Mouse (Mus musculus) thymus, postnatal 14 days (tissue): ENCODE measurements around the gene Noto.

Experiments
- DNase-seq: peaks from one replicate; pipeline ENCODE4 v3.0.0; 2021

Gene Noto

DNA sequence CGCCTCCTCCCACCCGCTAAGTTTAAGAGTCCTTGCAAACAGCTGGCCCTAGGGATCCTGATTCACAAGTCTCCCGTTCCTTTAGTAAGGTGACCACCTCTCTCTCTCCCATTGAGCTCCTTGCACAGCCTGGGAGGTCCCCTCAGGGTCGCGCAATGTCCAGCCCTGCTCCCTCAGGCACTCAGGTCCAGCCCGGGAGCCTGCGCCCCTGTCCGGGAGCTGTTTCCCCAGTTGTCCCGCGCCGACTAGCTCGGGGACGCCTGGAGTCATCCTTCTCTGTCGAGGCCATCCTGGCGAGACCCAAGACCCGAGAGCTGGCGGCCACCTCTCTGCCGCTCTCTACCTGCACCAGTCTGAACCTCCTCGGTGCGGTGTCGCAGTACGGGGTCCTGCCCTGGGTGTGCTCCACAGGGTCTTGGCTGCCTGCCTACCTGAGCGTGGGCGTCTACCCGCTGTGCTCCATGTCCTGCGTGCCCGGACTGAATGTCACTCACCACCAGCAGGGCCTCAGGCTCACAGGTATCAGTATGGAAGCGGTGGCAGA lies at the start of gene Noto:
Noto (plus strand) TSS at position 51 of the 544 bp plus-strand sequence.
- no peak for DNase-seq

DNA sequence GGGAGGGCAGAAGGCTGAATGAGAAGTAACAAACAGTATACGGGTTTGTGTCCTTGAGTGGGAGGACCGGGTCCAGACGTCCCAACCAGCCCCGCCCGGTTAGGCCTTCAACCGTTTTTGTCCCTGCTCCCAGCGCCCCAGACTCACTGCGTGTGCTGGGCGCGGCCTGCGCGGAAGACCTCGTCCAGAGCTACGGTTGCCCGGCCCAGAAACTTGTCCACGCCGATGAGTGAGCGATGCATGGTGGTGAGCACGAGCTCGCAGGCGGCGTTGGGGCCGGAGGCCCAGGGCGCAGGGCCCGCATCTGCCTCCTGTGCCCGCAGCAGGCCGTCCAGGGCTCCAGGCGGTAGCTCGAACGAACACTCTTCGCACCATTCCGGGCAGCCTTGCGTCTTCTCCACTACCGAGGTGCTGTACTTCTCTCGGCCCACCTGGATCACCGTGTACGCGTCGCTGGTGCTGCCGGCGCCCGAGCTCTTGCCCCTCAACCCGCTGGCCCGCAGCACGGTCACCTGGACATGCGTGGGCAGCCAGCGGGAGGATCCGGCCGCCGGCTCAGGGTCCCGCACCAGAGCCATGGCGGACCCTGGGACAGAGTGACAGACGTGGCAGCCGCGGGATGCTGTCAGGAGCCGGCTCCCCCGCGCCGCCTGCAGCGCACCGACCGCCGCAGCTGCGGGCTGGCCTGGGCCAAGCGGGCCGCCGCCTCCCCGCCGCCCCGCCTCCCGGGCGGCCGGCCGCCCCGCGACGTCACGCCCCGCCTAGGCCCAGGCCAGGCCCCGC lies 49.5 kb upstream of the Noto start, which contains the start of gene Rab11fip5:
Rab11fip5 (minus strand) TSS at position 684 of the 783 bp plus-strand sequence.
- no peak for DNase-seq

DNA sequence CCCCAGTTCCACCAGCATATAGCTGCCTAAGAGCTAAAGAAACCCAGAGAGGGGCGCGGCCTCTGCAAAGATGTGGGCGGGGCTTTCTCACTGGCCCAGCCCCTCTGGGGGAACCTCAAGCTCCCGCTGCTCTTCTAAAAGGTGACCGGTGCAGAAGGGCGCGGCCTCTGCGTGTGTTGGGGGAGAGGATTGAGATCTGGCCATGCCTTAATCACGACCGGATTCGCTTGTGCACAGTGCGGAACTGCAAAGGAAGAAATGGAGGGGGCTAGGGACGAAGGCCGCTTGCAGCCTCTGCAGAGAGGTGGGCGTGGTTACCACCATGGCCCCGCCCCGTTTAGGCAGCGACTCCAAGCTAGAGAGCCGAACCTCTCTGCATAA lies 49.0 kb upstream of the Noto start:
- peak; percentile 98 for DNase-seq

DNA sequence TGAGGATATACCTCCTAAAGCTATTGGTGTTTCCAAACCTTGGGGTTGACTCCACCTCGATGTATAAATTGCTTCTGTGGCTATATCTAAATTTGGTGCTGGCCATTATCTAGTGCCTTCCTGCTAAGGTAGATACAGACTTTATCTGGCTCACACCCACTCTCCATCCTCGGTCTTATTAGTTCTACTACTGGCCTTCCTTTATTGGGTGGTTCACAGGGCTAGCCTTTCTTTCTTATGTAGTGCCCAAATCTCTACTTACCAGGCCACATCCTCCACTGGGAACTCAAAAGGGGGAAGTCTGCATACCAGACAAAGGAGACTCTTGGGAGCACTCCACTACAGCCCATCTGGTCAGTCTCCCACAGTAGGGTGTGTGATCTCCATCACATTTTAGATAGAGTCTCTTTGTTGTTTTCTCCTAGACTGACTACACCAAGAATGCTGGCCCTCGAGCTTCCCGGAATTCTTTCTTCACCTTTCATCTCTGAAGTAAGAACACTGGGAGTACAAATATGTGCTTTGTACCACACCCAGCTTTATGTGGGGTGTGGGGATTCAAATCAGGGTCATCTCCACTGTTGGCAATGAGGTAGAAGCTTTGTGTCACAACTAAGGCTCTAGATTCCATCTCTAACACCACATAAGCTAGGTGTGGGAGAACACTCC lies 46.5 kb upstream of the Noto start:
- DNase-seq, result no peak

DNA sequence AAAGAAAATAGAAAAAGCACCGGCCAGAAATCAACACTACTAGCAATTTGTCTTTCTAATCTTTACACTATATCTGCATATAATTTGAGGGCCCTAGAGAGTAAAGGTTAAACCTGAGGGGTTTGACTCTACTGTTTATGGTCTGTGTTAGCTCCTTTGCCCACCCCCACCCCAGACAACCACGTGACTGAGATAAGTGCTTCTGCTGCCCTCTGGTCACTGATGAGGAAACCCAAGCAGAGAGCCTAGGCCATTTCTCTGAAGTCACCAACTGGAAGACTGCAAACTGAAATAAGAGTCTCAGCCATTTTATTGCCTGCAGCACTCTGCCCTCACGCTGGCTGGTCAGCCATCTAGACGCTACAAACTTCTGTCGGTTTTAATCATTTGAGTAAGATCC lies 45.8 kb upstream of the Noto start:
- DNase-seq, result no peak

DNA sequence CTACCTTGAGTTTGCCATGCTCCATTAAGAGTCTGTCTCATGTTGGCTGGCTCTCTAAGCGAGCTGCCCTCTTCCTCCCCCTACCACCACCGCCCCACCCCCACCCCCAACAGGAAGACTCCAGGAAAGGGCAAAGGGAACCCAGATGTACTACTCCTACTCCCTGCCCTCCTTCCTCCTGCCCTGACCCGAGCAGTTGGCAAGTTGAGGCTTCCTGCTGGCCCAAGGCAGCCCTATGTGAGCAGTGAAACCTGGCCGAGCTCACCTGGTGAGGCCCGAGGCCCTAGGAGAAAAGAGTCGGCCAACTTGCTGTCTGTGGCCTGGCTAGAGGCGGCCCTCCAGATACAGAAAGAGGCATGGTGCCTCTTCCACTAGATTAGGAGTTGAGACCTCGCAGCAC lies 45.1 kb upstream of the Noto start:
- DNase-seq, result no peak

DNA sequence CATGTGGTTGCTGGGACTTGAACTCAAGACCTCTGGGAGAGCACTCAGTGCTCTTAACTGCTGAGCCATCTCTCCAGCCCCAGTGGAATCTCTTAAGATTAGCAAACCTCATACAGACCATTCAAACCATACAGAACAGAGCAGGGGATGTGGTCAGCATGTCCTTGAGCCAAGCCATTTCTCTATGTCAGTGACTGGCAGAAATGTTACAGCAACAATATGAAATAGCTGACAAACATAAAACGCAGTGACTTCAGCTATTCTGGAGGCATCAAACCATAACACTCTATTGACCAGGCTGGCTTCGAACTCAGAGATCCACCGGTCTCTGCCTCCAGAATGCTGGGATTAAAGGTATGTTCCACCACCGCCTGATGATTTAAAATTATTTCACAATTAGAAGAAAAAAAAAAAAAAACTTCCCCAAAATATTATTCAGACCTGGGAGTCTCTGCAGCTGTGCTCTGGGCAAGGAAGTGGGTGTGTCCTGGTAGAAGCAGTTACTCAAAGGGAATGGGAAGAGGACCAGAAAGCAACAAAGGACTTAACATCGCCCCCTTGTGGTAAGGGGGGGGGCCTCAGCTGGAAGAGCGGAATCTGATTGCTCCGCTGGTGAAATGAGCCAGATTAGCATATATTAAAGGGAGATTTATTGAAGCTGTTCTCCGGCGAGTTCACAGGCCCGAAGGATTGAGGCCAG lies 43.3 kb upstream of the Noto start:
- peak; percentile 75 for DNase-seq

DNA sequence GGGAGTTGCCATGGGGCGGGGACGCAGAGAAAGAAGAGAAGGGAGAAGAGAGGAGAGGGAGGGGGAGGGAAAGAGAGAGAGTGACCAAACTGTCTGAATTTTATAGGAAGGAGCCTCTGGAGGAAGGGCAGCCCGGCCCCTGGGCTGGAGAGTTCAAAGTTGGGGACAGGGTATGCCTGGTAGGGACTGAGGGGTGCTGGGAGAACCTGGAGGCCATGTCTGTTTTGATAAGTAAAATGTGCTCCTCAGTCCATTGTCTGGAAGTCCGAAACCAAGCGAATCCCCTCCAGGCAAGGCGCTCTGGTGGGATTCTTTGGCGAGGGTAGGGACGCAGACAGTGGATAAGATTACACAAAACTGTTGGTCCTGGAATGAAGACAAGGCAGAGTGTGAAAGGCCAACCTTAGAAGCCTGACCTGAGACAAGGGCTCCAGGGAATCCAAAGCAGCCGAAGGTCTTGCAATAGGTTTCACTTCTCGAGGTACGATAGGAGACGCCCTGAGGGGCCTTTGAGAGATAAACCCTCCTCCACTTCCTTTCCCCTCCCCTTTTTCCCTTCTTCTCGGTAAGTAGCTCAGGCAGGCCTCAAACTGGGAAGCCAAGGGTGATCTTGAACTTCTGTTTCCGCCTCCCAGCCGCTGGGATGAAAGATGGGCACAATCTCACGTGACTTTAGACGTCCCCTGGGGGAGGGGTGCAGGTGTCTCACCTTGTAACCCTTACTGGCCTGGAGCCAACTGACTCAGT lies 42.6 kb upstream of the Noto start:
- peak; percentile 29 for DNase-seq

DNA sequence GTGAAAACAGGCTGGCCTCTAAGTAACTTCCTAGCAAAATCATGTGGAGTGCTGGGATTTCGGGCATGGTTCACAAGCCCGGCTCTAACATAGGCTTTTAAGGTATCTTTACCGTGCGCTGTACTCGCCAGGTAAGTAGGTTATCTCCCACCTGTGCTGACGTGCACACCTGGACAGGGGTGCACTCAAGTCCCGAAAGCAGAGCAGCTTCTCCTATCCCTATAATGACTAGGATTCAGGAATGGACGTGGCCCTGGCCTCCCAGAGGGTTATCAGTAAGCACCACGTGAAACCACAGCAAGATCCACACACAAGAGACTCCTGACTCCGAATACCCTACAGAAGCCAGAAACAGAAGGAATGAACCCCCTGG lies 42.1 kb upstream of the Noto start:
- DNase-seq, result no peak

DNA sequence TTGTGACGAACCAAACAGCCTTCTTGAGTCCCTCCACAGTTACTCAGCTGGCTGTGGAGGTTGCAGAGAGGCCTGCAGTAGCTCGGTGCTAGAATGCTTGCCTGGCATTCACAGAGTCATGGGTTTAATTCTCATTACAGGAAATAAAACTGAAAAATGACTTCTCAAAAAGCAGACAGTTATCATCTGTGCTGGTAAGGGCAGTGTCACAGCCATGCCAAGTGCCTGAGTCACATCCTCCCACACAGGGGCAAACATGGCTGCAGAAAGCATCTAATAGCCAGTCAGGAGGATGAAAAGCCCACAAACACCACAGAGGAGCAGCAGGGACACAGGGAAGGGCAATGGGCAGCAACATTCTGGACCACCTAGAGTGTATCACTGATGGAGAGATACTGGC lies 40.9 kb upstream of the Noto start:
- no peak for DNase-seq

DNA sequence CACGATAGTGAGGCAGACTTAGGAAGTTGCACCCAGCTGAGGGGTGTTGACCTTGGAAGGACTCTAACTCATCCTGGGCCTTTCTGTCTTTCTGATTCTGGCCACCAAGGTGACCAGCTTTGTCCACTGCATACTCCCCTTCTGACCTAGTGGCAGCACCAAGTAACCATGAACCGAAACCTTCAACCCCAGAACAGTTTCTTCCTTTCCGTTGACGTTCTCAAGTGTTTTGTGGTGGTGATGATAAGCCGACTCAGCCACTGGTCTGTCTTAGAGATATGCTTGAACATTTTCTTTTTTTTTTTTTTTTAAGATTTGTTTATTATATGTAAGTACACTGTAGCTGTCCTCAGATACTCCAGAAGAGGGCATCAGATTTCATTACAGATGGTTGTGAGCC lies 35.1 kb upstream of the Noto start:
- no peak for DNase-seq

DNA sequence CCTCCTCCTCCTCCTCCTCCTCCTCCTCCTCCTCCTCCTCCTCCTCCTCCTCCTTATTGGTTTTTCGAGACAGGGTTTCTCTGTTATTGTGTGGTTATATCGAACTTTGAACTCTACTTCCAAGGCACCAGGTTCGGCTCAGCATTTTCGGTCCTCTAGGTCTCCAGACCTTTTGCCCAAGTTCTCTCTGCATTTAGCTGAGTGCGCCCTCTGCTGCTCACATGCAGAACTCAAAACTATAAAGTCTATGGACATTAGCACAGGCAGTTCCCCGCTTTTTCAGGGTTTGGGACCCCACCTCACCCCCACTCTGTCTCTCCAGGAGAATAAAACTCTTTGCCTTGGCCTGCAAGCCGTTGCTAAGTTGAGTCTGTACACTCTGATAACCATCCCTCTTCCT lies 31.9 kb upstream of the Noto start:
- DNase-seq, result peak; percentile 65

DNA sequence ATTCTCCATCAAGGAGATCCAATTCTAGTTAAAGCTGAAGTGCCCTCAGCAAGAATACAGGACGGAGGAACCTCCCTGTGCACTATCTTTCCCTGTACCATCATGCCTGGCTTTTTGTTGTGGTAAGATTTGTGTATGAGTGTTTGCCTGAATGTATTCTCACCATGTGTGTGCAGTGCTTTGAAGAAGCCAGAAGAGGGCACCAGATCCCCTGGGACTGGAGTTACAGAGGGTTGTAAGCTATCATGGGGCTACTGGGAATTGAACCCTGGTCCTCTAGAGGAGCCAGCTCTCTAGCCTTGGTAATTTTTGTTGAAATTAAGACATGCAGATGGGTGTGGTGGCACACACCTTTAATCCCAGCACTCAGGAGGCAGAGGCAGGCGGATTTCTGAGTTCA lies 28.3 kb upstream of the Noto start:
- DNase-seq, result no peak

DNA sequence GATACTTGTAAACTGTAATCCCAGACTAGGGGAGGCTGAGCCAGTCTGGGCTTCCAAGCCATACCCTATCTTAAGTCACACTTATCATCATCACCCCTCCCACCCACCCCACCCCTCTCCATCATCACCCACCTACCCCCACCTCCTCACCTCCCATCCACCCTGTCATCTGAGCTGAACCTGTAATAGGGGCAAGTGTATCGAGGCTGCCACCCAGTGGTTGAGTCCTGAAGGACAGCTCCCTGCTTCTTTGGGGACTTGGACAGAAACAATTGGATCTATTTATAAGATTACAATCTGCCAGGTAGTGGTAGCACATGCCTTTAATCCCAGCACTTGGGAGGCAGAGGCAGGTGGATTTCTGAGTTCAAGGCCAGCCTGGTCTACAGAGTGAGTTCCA lies 26.5 kb upstream of the Noto start:
- DNase-seq, result peak; percentile 48

DNA sequence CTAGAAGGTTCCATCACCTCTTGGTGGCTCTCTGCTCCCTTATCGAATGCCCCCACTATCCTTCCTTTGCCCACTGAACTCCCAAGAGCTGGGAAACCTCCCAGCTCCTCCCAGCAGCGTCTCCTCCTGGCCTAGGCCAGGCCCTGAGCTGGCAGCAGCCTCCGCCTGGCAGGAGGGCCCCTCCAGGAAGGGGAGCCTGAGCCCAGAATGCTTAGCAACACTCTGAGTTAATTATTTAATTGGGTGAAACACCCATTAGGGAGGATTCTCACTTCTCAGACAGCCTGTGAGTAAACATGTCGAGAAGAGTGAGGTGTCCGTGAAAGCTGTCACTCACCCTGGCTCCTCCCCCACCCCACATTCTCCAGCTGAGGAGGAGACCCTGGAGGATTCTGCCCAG lies 24.0 kb upstream of the Noto start:
- DNase-seq, result no peak

DNA sequence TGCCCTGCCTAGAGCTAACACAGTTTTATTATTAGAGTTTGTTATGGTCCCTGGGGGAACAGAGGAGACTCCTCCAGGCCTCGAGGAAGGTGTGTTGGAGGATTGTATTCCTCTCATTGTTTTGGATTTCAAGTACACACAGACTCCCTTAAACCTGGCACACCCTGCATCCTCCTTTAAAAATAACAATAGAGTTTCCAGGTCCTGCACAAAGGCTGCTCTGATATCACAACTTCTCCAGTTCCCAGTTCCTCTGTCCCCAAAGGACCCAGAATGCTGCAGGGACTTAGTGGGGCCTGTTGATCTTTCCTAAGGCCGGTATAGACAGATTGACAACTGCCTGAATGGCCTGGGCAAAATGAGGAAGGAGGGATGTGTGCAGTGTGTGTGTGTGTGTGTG lies 21.1 kb upstream of the Noto start:
- DNase-seq, result no peak

DNA sequence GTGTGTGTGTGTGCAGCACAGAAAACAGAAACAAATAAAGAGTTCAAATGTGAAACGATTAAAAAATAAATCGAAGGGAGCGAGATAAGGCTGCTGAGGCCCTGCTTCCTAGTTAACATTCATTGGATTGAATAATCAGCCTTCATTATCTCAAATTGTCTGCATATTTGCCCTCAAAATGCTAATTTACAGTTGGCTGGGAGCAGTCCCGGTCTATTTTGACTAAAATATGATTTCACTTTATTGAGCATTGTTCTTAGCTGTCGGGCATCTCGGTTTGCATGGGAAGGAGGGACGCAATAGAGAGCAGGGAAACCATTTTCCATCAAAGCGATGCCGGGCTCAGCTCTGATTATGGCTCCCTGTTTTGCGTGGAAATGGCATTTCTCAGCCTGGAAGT lies 20.6 kb upstream of the Noto start:
- DNase-seq, result no peak

DNA sequence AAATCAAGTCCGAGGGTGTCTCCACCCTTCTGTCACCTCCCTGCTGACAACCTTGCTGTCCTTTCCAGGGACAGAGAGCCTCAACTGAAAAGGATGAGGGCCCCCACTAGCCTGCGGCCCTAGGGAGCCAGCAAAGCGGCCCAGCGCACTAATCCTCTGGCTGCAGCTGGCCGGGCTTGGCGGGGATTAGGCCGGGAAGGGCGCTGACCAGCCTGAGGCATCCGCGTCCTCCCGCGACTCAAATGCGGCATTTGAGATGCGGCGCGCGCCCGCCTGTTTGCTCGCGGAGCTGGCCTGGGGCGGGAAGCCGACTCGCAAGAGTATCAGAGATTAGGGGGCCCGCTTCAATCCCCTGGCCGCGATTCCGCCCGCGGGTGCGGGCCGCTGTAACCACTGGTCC lies 14.7 kb upstream of the Noto start:
- no peak for DNase-seq

DNA sequence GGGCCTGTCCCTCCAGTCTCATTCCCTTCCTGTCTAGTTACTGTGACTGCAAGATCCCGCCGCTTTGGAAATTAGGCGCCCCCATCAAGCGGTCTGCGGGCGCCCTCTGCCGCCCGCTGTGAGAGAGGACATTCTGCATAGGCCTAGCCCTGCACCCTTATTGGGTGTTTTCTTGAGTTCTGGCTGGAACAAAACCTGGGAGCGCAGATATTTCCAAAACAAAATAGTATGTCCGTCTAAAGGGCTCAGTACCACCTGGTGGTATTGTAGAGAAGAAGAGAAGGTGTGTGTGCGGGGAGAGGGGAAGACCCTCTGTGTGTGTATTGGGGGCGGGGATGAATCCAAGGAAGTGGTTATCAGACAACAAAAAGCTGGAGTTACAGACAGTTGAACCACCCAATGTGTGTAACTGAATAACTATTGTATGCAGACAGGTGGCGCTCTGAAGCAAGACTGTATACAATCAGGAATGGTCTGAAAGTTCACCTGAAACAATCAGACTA lies 12.9 kb upstream of the Noto start:
- DNase-seq, result peak; percentile 27

DNA sequence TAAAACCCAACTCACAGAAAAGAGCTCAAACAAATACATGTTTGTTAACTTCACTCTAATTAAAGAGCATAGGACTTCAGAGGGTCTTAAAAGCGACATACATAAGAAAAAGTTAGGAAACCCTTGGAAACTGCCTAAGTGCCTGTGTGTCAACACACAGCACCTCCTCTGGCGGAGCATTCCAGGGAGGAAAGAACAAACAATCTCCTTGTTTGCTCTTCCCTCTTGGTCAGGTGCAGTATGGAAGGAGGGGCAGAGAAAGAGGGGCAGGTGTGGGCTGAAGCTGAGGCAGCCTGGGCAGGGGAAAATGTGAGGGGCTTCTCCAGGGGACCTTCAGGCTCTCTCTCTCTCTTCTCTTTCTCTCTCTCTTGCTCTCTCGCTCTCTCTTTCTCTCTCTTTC lies 7.9 kb upstream of the Noto start:
- DNase-seq, result no peak

DNA sequence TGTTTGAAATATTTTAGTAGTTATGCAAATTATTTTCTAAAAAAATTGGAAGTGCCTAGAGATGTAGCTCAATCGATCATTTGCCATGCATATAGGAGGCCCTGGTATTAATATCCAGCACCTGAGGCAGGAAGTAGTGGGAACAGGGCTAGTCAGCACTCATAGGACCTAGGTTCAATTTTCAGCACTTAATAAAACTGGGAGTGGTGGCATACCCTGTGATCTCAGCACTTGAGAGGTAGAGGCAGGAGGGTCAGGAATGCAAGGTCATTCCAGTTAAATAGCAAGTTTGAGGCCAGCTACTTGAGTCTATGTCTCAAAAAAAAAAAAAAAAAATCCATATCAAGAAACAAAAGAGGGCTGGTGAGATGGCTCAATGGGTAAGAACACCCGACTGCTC lies 4.5 kb upstream of the Noto start:
- no peak for DNase-seq

DNA sequence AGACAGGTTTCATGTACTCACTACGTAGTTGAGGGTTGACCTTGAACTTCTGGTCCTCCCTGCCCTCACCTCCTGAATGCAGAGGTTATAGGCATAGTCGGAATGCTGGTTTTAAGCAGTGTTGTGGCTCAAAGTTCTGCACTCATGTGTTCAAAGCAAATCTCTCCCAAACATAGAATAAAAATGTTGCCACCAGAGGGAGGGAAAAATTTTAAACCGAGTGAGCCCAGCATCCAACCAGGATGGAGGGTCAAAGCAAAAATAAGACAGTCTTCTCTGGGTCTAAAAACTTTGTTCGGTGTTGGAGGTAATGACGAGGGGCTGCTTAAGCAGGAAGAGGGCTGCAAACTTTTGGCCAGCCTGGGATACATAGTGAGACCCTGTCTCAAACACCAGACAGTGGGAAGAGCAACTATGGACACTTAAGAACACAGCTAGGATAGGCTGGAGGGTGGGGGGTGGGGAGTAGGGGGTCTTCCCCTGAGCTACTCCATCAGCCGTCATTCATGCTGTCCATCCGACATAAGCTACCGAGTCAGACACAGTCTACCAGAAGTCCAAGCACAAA lies 7.7 kb downstream of the Noto start:
- DNase-seq, result no peak
